30 mouse cellular contexts compared by ENCODE assay signal in the genomic region with DNA sequence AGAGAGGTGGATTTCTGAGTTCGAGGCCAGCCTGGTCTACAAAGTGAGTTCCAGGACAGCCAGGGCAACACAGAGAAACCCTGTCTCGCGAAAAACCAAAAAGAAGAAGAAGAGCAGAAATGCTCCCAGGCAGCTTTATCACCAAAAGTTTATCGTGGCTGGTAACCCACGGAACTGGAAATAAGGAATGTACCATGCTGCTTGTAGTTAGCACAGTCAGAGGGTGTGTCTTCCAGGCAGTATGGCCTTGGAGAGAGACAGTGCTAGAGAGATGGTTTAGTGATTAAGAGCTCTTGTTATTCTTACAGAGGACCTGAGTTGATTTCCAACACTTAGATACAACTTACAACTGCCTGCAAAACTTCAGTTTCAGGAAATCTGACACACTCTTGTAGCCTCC. TPM values are rescaled to one million over a fixed set of nuclear protein-coding genes. Genes with fewer than 3 reads are reported as not detected.
DNase-seq lines count a peak whose midpoint lies in the region; ATAC-seq and TF ChIP-seq lines count a peak whose summit lies in the region.
"Had no signal": no experiment of that assay in that cellular context is flagged by ENCODE, and none has a peak within 500 bp of the region (broad histone marks: within the 10 kb centered on the region; RNA-seq: fewer than 3 reads in every experiment).

No protein-coding gene starts in this region.

- H3K36me3 ChIP-seq in liver, embryonic 15.5 days (replicated peaks): peaks cover 44% of the 10 kb centered on the region
- H3K36me3 ChIP-seq in liver, embryonic 12.5 days: peaks cover 64% of the 10 kb centered on the region
- H3K36me3 ChIP-seq in MEL (ENCODE audit: control insufficient read depth in 1 of 2, insufficient read depth in 2 of 2, low read length in 2 of 2): peaks cover 28 to 34% of the 10 kb centered on the region in 2 experiments
- H3K36me3 ChIP-seq in intestine, embryonic 15.5 days: 0 out of 2 replicates have a peak, but pooled peaks cover 4% of the 10 kb centered on the region
- H3K36me3 ChIP-seq in small intestine, adult 2 months (ENCODE audit: control insufficient read depth, insufficient read depth, low read length): peaks cover 12% of the 10 kb centered on the region

- H3K79me2 ChIP-seq in MEL (ENCODE audit: control insufficient read depth, insufficient read depth, low read length, poor library complexity): peaks cover 44% of the 10 kb centered on the region

- no peak for TF ChIP-seq POLR2A in MEL (IDR thresholded peaks at IDR 0.05; ENCODE audit: control insufficient read depth in 1 of 2, insufficient read depth in 1 of 2, low read depth in 1 of 2, low read length in 2 of 2, poor library complexity in 1 of 2)
- TF ChIP-seq POLR2A in small intestine, adult 2 months (IDR thresholded peaks at IDR 0.05; ENCODE audit: low read depth, low read length): no peak

- peak; percentile 24 to 32; a peak in 1 of 4 replicates for TF ChIP-seq EP300 in MEL (IDR thresholded peaks at IDR 0.05; ENCODE audit: low read depth in 1 of 2, low read length in 2 of 2)

- no peaks in the 10 kb centered on the region for H3K9me3 ChIP-seq in liver, embryonic 15.5 days (replicated peaks)
- no peaks in the 10 kb centered on the region for H3K9me3 ChIP-seq in liver, embryonic 12.5 days (replicated peaks)
- H3K9me3 ChIP-seq in MEL (replicated peaks; ENCODE audit: insufficient read depth, low read length): no peaks in the 10 kb centered on the region
- H3K9me3 ChIP-seq in intestine, embryonic 15.5 days: no peaks in the 10 kb centered on the region
- H3K9me3 ChIP-seq: embryonic facial prominence, embryonic 12.5 days; heart, embryonic 13.5 days; hindbrain, embryonic 10.5 days; hindbrain, embryonic 15.5 days; limb, embryonic 13.5 days; midbrain, embryonic 10.5 days; neural tube, embryonic 12.5 days had no signal

- H3K4me2 ChIP-seq in liver, embryonic 15.5 days: no peak overlapping the region
- H3K4me2 ChIP-seq in liver, embryonic 12.5 days: no peak overlapping the region
- H3K4me2 ChIP-seq in intestine, embryonic 15.5 days (replicated peaks): no peak overlapping the region
- H3K4me2 ChIP-seq: embryonic facial prominence, embryonic 12.5 days; heart, embryonic 13.5 days; hindbrain, embryonic 15.5 days; limb, embryonic 13.5 days; neural tube, embryonic 12.5 days had no signal

- WGBS in liver, embryonic 15.5 days (ENCODE audit: insufficient replicate concordance): 37% methylated on average over 5 of the region's 5 CpGs
- 33% methylated on average over 5 of the region's 5 CpGs for WGBS in liver, embryonic 12.5 days (ENCODE audit: insufficient replicate concordance)
- WGBS in intestine, embryonic 15.5 days: 72% methylated on average over 5 of the region's 5 CpGs
- WGBS in small intestine, adult 2 months: 54% methylated on average over 5 of the region's 5 CpGs

- ATAC-seq in liver, embryonic 15.5 days (ENCODE audit: insufficient read depth): no peak
- no peak for ATAC-seq in liver, embryonic 12.5 days
- ATAC-seq in intestine, embryonic 15.5 days: peak; percentile 48
- ATAC-seq: forebrain, embryonic 14.5 days; inflammation-experienced regulatory T-cells, adult 6 months had no signal

- H3K4me1 ChIP-seq in liver, embryonic 15.5 days (replicated peaks): peaks cover 35% of the 10 kb centered on the region
- peaks cover 34% of the 10 kb centered on the region for H3K4me1 ChIP-seq in liver, embryonic 12.5 days
- H3K4me1 ChIP-seq in MEL (ENCODE audit: control insufficient read depth in 1 of 2, insufficient read depth in 2 of 2, low read length in 2 of 2): peaks cover 6 to 8% of the 10 kb centered on the region in 2 experiments; a peak in 3 of 4 replicates
- peaks cover 5% of the 10 kb centered on the region; the same call in 1 of the 2 replicates for H3K4me1 ChIP-seq in intestine, embryonic 15.5 days (replicated peaks)
- peaks cover 18% of the 10 kb centered on the region; the same call in 1 of the 2 replicates for H3K4me1 ChIP-seq in small intestine, adult 2 months (ENCODE audit: control insufficient read depth, insufficient read depth, insufficient read length, low read length)
- H3K4me1 ChIP-seq: embryonic facial prominence, embryonic 12.5 days; hindbrain, embryonic 10.5 days; midbrain, embryonic 10.5 days; neural tube, embryonic 12.5 days had no signal

- TF ChIP-seq CTCF in MEL (IDR thresholded peaks at IDR 0.05 in 2 of 3, conservative IDR thresholded peaks at IDR 0.05 in 1 of 3; ENCODE audit: control insufficient read depth in 1 of 3, insufficient read depth in 1 of 3, low read depth in 2 of 3, low read length in 3 of 3, poor library complexity in 1 of 3, severe bottlenecking in 1 of 3): no peak
- TF ChIP-seq CTCF in small intestine, adult 2 months (IDR thresholded peaks at IDR 0.05; ENCODE audit: extremely low read depth, insufficient read length, insufficient replicate concordance, low read depth, low read length): no peak

- no peak for TF ChIP-seq RAD21 in MEL (IDR thresholded peaks at IDR 0.05; ENCODE audit: low read depth, low read length)

- no peaks in the 10 kb centered on the region for H3K27me3 ChIP-seq in liver, embryonic 15.5 days
- no peaks in the 10 kb centered on the region for H3K27me3 ChIP-seq in liver, embryonic 12.5 days (replicated peaks)
- no peaks in the 10 kb centered on the region for H3K27me3 ChIP-seq in MEL (ENCODE audit: control insufficient read depth in 1 of 2, insufficient read depth in 2 of 2, low read length in 2 of 2)
- no peaks in the 10 kb centered on the region for H3K27me3 ChIP-seq in intestine, embryonic 15.5 days (replicated peaks)
- H3K27me3 ChIP-seq in small intestine, adult 2 months (ENCODE audit: control insufficient read depth, insufficient read depth, low read length): no peaks in the 10 kb centered on the region
- H3K27me3 ChIP-seq: embryonic facial prominence, embryonic 12.5 days; heart, embryonic 13.5 days; hindbrain, embryonic 15.5 days; limb, embryonic 13.5 days; neural tube, embryonic 12.5 days had no signal

- no peak overlapping the region for H3K4me3 ChIP-seq in liver, embryonic 15.5 days (replicated peaks)
- H3K4me3 ChIP-seq in liver, embryonic 12.5 days: no peak overlapping the region
- no peak overlapping the region for H3K4me3 ChIP-seq in MEL (ENCODE audit: control insufficient read depth in 1 of 2, insufficient read depth in 1 of 2, low read depth in 2 of 2, low read length in 2 of 2)
- H3K4me3 ChIP-seq in intestine, embryonic 15.5 days (replicated peaks): no peak overlapping the region
- H3K4me3 ChIP-seq in small intestine, adult 2 months (ENCODE audit: low read depth, low read length): no peak overlapping the region
- H3K4me3 ChIP-seq: embryonic facial prominence, embryonic 12.5 days; gastrocnemius, adult 2 months; heart, embryonic 13.5 days; hindbrain, embryonic 10.5 days; hindbrain, embryonic 15.5 days; limb, embryonic 13.5 days; midbrain, embryonic 10.5 days; myocyte; neural tube, embryonic 12.5 days had no signal

- no peak overlapping the region for H3K9ac ChIP-seq in liver, embryonic 15.5 days
- no peak overlapping the region for H3K9ac ChIP-seq in liver, embryonic 12.5 days
- H3K9ac ChIP-seq in MEL (ENCODE audit: control insufficient read depth, low read depth, low read length, poor library complexity, severe bottlenecking): no peak overlapping the region
- H3K9ac ChIP-seq in intestine, embryonic 15.5 days: no peak overlapping the region
- H3K9ac ChIP-seq: embryonic facial prominence, embryonic 12.5 days; heart, embryonic 13.5 days; hindbrain, embryonic 15.5 days; limb, embryonic 13.5 days; neural tube, embryonic 12.5 days had no signal

- DNase-seq in MEL (ENCODE audit: low read depth, low spot score): peak; percentile 71
- DNase-seq in cerebellum, postnatal 4 days (ENCODE audit: low spot score in 2 of 2): no peak
- no peak for DNase-seq in cerebellum, adult 9-11 months
- DNase-seq in embryo, embryonic 9.5 days (ENCODE audit: extremely low spot score): no peak
- DNase-seq: adrenal gland, postnatal 14 days; cerebellum, adult 11-12 months; cerebellum, postnatal 14 days; gastrocnemius, adult 2 months; heart, postnatal 10 days; kidney, adult 8-10 months; kidney, postnatal 4 days; right cerebral cortex, adult 18-20 months; right cerebral cortex, postnatal 4 days; thymus, postnatal 14 days had no signal

- 0 out of 2 replicates have a peak overlapping the region, but pooled peaks have one; percentile 14 for H3K27ac ChIP-seq in liver, embryonic 15.5 days (replicated peaks)
- no peak overlapping the region for H3K27ac ChIP-seq in liver, embryonic 12.5 days
- no peak overlapping the region for H3K27ac ChIP-seq in MEL (ENCODE audit: control insufficient read depth, low read depth, low read length)
- no peak overlapping the region for H3K27ac ChIP-seq in intestine, embryonic 15.5 days
- H3K27ac ChIP-seq in small intestine, adult 2 months (ENCODE audit: insufficient read depth, low read depth, low read length): peak overlapping the region; percentile 9; the same call in 1 of the 2 replicates
- H3K27ac ChIP-seq: embryonic facial prominence, embryonic 12.5 days; heart, embryonic 13.5 days; hindbrain, embryonic 10.5 days; hindbrain, embryonic 15.5 days; kidney, postnatal 0 days; limb, embryonic 13.5 days; macrophage; midbrain, embryonic 10.5 days; neural tube, embryonic 12.5 days had no signal

TF ChIP-seq in MEL, 35 proteins besides CTCF, POLR2A, EP300 and RAD21 (continues in another document):
- TF ChIP-seq TCF12 (IDR thresholded peaks at IDR 0.05; ENCODE audit: low read depth, low read length): no peak
- TF ChIP-seq JUND (IDR thresholded peaks at IDR 0.05; ENCODE audit: low read depth, low read length): no peak
- TF ChIP-seq MAX (IDR thresholded peaks at IDR 0.05; ENCODE audit: low read length): 0 out of 2 replicates have a peak, but pooled peaks have one; percentile 17
- TF ChIP-seq RCOR1 (IDR thresholded peaks at IDR 0.05; ENCODE audit: low read depth, low read length): 0 out of 2 replicates have a peak, but pooled peaks have one; percentile 7
- TF ChIP-seq BHLHE40 (IDR thresholded peaks at IDR 0.05; ENCODE audit: borderline replicate concordance, low read depth, low read length): no peak
- 0 out of 2 replicates have a peak, but pooled peaks have one; percentile 14 for TF ChIP-seq ETS1 (IDR thresholded peaks at IDR 0.05; ENCODE audit: low read depth, low read length)
- peak; percentile 72 for TF ChIP-seq MXI1 (IDR thresholded peaks at IDR 0.05; ENCODE audit: low read depth, low read length)
- peak; percentile 68 for TF ChIP-seq SIN3A (IDR thresholded peaks at IDR 0.05; ENCODE audit: low read length)
- no peak for TF ChIP-seq POLR2AphosphoS5 (IDR thresholded peaks at IDR 0.05; ENCODE audit: borderline replicate concordance, low read depth, low read length)

RNA-seq across cellular contexts. Expression of gene Ppp4r2, which starts 17.7 kb away (rescaled TPM):
- 8.0 and 8.1 TPM in 2 replicates for polyA plus RNA-seq in liver, embryonic 15.5 days (2015; fragmentation: Nextera tagmentation; extraction: Ambion mirVana)
- polyA plus RNA-seq in liver, embryonic 12.5 days (2016; fragmentation: Nextera tagmentation; extraction: Ambion mirVana): 13.3 TPM in 2 replicates
- 55.6 and 57.1 TPM in 2 replicates for total RNA-seq in MEL (2012; rRNA removed)
- polyA plus RNA-seq in MEL (2012; ENCODE audit: insufficient read depth in 1 of 2, insufficient read length in 2 of 2, low read depth in 1 of 2, low replicate concordance in 2 of 2, missing spikeins in 1 of 2): 10 to 100 TPM in 1 of 2 experiments, not detected in 1; 61.4 TPM
- polyA plus RNA-seq in intestine, embryonic 15.5 days (2015; fragmentation: Nextera tagmentation; extraction: Ambion mirVana): 14.6 and 17.2 TPM in 2 replicates
- polyA plus RNA-seq in small intestine, adult 2 months (2012; rRNA removed): 4.5 and 8.3 TPM in 2 replicates

Comparison
In these comparisons a context has a peak if more than half of its experiments do, and no peak if none do; other contexts are left out.
1. H3K27ac ChIP-seq: peak in liver, embryonic 15.5 days (single experiment) and small intestine, adult 2 months (single experiment); none in liver, embryonic 12.5 days (single experiment), MEL (single experiment) and intestine, embryonic 15.5 days (single experiment).